Comparison of ENCODE assay signal across 9 mouse cellular contexts in the genomic region with DNA sequence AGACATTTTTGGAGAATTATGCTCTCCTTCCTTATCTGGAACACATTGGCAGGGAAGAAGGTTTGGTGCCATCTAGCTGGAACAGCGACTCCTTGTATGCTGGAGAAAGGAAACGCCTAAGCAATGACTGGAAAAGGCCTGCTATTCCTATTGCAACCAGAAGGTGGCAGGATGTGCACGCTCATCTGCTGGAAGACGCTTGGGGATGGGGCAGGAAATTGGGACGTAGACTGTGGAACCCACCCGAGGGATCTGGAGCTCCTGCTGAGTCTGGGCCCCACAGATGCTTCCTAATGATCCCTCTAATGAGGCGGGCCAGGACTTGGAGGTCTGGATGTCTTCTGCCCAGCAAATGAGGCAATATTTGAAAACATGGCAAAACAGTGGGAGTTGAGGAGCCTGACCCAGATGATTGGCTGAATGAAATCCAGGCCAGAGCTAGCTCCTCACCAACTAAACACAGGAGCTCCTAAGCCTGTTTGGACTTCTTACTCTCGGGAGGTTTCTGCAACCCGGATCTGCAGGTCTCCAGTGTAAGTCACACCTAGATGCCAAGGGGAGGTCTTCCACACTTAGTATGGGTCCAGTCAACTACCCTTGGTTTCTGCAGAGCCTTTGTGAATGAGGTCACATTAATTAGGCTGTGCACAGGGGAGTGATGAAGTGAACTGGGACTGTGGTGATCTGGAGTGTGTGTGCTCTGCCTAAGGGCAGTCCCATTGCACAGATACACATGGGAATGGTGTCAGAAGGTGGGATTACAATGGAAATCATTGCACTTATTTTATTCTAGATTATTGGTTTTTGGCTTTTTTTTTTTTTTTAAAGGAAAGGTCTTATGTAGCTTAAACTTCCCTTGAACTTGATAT. TPM values are rescaled to one million over a fixed set of nuclear protein-coding genes. Genes with fewer than 3 reads are reported as not detected.
DNase-seq lines count a peak whose midpoint lies in the region; ATAC-seq and TF ChIP-seq lines count a peak whose summit lies in the region.
"Had no signal": no experiment of that assay in that cellular context is flagged by ENCODE, and none has a peak within 500 bp of the region (broad histone marks: within the 10 kb centered on the region; RNA-seq: fewer than 3 reads in every experiment).

No protein-coding gene starts in this region.

- ATAC-seq in embryonic facial prominence, embryonic 11.5 days (replicated peaks; ENCODE audit: insufficient number of reproducible peaks, low FRiP score, low TSS enrichment, low read depth): peak; percentile 63; the same call in 1 of the 2 replicates
- ATAC-seq in lung, embryonic 14.5 days (ENCODE audit: insufficient read depth): peak; percentile 73

- DNase-seq in adrenal gland, postnatal 25 days: peak; percentile 53
- DNase-seq in embryonic facial prominence, embryonic 11.5 days (ENCODE audit: low spot score): peak; percentile 87
- DNase-seq in heart, postnatal 14 days: peak; percentile 60 to 75
- DNase-seq in layer of hippocampus, adult 18-20 months (ENCODE audit: low spot score in 2 of 2): peak; percentile 70 to 87
- DNase-seq in lung, embryonic 14.5 days: peak; percentile 91
- peak; percentile 63 for DNase-seq in ovary, postnatal 14 days (ENCODE audit: low spot score)
- DNase-seq in urinary bladder, postnatal 36 days (ENCODE audit: low spot score in 2 of 2): peak; percentile 33 to 59

- H3K27ac ChIP-seq in embryonic facial prominence, embryonic 11.5 days (replicated peaks; ENCODE audit: low read depth, low read length): no peak overlapping the region
- no peak overlapping the region for H3K27ac ChIP-seq in lung, embryonic 14.5 days (ENCODE audit: low read depth)
- H3K27ac ChIP-seq: liver, embryonic 15.5 days had no signal

- intact Hi-C loops in heart, postnatal 14 days (cut with DNase I): loop anchor here (1.0 to 5.0 kb wide), 3 partner anchors 268 to 589 kb away; no protein-coding TSS in a partner anchor

- H3K4me2 ChIP-seq in embryonic facial prominence, embryonic 11.5 days (ENCODE audit: low read depth, low read length): no peak overlapping the region
- H3K4me2 ChIP-seq in lung, embryonic 14.5 days: no peak overlapping the region
- H3K4me2 ChIP-seq: liver, embryonic 15.5 days had no signal

- H3K4me1 ChIP-seq in E14TG2a.4 (replicated peaks; ENCODE audit: low read depth, low read length): peaks cover 18% of the 10 kb centered on the region
- no peaks in the 10 kb centered on the region for H3K4me1 ChIP-seq in embryonic facial prominence, embryonic 11.5 days (ENCODE audit: control insufficient read depth, insufficient read depth, low read length)
- no peaks in the 10 kb centered on the region for H3K4me1 ChIP-seq in lung, embryonic 14.5 days (ENCODE audit: insufficient read depth)
- H3K4me1 ChIP-seq: liver, embryonic 15.5 days had no signal

- WGBS in embryonic facial prominence, embryonic 11.5 days: 6% methylated on average over 9 of the region's 9 CpGs
- 4% methylated on average over 9 of the region's 9 CpGs for WGBS in lung, embryonic 14.5 days

- peak; percentile 97 for TF ChIP-seq CTCF in E14TG2a.4 (conservative IDR thresholded peaks at IDR 0.05; ENCODE audit: low read length)
- peak; percentile 98 for TF ChIP-seq CTCF in lung, embryonic 14.5 days (IDR thresholded peaks at IDR 0.05; ENCODE audit: low read depth)

- H3K9ac ChIP-seq in embryonic facial prominence, embryonic 11.5 days (replicated peaks; ENCODE audit: low read length): no peak overlapping the region
- H3K9ac ChIP-seq in lung, embryonic 14.5 days: no peak overlapping the region
- H3K9ac ChIP-seq: liver, embryonic 15.5 days had no signal

- H3K4me3 ChIP-seq in E14TG2a.4 (replicated peaks; ENCODE audit: low read length): 0 out of 2 replicates have a peak overlapping the region, but pooled peaks have one; percentile 35
- H3K4me3 ChIP-seq in embryonic facial prominence, embryonic 11.5 days (ENCODE audit: low read depth, low read length): no peak overlapping the region
- no peak overlapping the region for H3K4me3 ChIP-seq in lung, embryonic 14.5 days (ENCODE audit: low read depth, low read length)
- H3K4me3 ChIP-seq: liver, embryonic 15.5 days had no signal

- H3K36me3 ChIP-seq in E14TG2a.4 (ENCODE audit: insufficient read depth, low read length): no peaks in the 10 kb centered on the region
- H3K36me3 ChIP-seq in embryonic facial prominence, embryonic 11.5 days (replicated peaks; ENCODE audit: control insufficient read depth, insufficient read depth, low read depth, low read length): no peaks in the 10 kb centered on the region
- H3K36me3 ChIP-seq in lung, embryonic 14.5 days (ENCODE audit: insufficient read depth): no peaks in the 10 kb centered on the region
- H3K36me3 ChIP-seq: liver, embryonic 15.5 days had no signal

- no peaks in the 10 kb centered on the region for H3K9me3 ChIP-seq in E14TG2a.4 (ENCODE audit: low read length)
- no peaks in the 10 kb centered on the region for H3K9me3 ChIP-seq in embryonic facial prominence, embryonic 11.5 days (replicated peaks; ENCODE audit: control insufficient read depth, low read length)
- no peaks in the 10 kb centered on the region for H3K9me3 ChIP-seq in lung, embryonic 14.5 days (ENCODE audit: low read depth, low read length)
- H3K9me3 ChIP-seq: liver, embryonic 15.5 days had no signal

- H3K27me3 ChIP-seq in E14TG2a.4 (ENCODE audit: insufficient read depth, low read length): no peaks in the 10 kb centered on the region
- no peaks in the 10 kb centered on the region; the same call in 1 of the 2 replicates for H3K27me3 ChIP-seq in embryonic facial prominence, embryonic 11.5 days (ENCODE audit: control insufficient read depth, insufficient read depth, low read length)
- H3K27me3 ChIP-seq in lung, embryonic 14.5 days (ENCODE audit: insufficient read depth, low read length): no peaks in the 10 kb centered on the region
- H3K27me3 ChIP-seq: liver, embryonic 15.5 days had no signal

RNA-seq across cellular contexts. Expression of a gene that starts 49.6 kb away (rescaled TPM):
- 57.6 and 63.6 TPM in 2 replicates for total RNA-seq in adrenal gland, postnatal 25 days (2021)
- polyA plus RNA-seq in embryonic facial prominence, embryonic 11.5 days (2014; fragmentation: Nextera tagmentation; extraction: Ambion mirVana): 261 and 263 TPM in 2 replicates
- 10 to 100 TPM; 40.3 to 44.7 TPM for total RNA-seq in heart, postnatal 14 days (2021)
- 10 to 100 TPM; 34.6 to 34.8 TPM for total RNA-seq in layer of hippocampus, adult 18-20 months (2021)
- 203 and 217 TPM in 2 replicates for polyA plus RNA-seq in lung, embryonic 14.5 days (2014; fragmentation: Nextera tagmentation; extraction: Ambion mirVana)

RNA-seq across cellular contexts. Expression of a gene that starts 58.0 kb away (rescaled TPM):
- total RNA-seq in adrenal gland, postnatal 25 days (2021): 310 and 356 TPM in 2 replicates
- 243 and 262 TPM in 2 replicates for polyA plus RNA-seq in embryonic facial prominence, embryonic 11.5 days (2014; fragmentation: Nextera tagmentation; extraction: Ambion mirVana)
- total RNA-seq in heart, postnatal 14 days (2021): 100 to 1,000 TPM; 138 to 146 TPM
- 10 to 100 TPM; 93.8 to 94.5 TPM for total RNA-seq in layer of hippocampus, adult 18-20 months (2021)
- polyA plus RNA-seq in lung, embryonic 14.5 days (2014; fragmentation: Nextera tagmentation; extraction: Ambion mirVana): 506 and 535 TPM in 2 replicates
